Mouse (Mus musculus) liver (tissue): ENCODE data around the gene Eif3d.

Experiments
- DNase-seq: peaks from one replicate; pipeline ENCODE4 v3.0.0-alpha.2; 2020; ENCODE audit warnings: mixed read lengths

Eif3d gene

GRCm38 (mm10) chr15:77949061-77949460 lies 21.6 kb downstream of the Eif3d start:
- no peak for DNase-seq

GRCm38 (mm10) chr15:77945711-77946110 lies 24.9 kb downstream of the Eif3d start:
- no peak for DNase-seq

GRCm38 (mm10) chr15:77941563-77941962 lies 29.1 kb downstream of the Eif3d start:
- no peak for DNase-seq

DNA sequence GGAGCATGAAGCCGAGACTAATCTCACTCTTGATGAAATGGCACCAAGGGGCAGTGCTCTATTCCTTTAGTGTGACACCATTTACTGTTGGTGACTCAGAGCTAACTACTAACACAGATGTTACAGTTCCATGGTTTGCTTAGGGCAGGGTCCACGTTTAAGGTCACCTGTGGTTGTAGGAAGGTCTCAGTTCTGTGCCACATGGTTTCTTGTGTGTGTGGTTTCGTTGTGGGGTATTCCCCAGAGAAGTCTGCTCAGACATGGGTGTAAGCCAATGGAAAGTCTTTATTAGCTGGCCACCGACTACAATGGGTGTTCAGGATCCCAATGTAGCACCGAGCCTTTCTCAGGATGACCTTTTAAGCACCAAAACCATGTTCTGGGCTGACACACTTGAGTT lies 32.1 kb downstream of the Eif3d start:
- no peak for DNase-seq

GRCm38 (mm10) chr15:77935673-77936375 lies 34.8 kb downstream of the Eif3d start:
- no peak for DNase-seq

DNA sequence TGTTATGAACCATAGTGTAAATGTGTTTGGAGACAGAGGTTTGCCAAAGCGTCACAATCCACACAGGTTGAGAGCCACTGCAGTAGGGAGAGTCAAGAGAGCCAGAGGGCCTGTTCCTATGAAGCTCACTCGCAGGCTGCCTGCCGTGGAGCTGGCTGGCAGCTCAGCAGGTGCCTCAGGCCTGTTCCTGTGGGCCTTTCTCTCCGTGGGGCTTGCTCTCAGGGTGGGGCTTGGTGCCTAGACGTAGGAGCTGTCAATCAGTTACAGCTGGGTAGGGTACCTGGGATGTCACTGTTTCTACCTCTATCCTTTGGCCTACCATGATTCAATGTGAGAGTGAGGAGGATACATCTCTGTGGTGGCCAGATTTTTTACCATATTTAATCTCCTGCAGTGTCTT lies 35.6 kb downstream of the Eif3d start:
- DNase-seq: no peak

DNA sequence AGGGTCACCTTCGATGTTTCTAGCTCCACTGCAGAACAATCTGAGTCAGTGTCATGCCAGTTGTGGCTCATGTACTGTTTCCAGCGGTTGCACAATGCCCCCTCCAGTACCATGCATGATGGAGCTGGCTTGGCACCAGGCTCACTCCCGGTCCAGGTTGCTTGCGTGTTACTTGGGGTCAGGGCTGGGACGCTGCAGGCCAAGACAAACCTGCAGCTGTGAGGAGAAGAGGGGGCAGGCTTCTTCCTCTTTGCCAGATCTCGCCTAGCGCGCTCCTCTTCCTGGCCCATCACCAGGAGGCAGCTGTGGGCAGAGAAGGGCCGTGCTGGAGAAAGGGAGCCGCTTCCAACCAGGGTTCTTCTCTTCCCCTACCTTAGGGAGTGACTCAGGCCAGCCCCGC lies 36.3 kb downstream of the Eif3d start:
- DNase-seq: no peak

DNA sequence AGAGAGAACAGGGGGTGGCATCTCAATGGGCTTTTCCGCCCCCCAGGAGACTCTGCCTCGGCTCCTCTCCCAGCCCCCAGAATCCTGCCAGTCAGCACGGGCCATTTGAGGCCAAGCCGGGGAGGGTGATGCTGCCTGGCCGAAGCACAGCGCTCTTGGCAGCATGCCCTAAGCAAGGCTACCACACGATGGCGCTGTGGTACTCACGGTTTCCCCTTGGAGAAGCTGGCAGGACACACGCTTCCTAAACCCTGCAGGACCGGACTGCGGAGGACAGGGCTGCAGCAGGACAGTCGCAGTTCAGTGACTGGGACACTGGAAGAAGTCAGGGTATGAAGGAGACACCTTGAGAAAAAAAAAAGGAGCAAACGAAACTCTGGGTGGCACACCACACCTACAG lies 36.8 kb downstream of the Eif3d start:
- DNase-seq: peak; percentile 95

DNA sequence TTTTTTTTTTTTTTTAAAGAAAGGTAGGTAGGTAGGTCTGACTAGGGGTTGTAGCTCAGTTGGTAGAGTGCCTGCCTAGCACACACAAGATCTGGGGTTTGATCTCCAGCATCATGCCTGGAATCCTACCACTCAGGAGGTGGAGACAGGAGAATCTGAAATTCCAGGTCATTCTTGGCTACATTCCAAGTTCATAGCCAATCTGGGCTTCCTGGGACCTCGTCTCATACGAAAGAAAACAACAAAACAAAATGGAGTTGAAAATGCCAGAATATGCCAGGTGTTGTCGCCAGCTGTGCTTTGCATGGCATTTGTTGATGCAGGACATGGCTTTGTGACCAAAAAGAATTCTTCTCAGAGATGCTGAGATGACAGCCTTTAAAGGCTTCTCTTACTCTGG lies 37.4 kb downstream of the Eif3d start:
- no peak for DNase-seq

DNA sequence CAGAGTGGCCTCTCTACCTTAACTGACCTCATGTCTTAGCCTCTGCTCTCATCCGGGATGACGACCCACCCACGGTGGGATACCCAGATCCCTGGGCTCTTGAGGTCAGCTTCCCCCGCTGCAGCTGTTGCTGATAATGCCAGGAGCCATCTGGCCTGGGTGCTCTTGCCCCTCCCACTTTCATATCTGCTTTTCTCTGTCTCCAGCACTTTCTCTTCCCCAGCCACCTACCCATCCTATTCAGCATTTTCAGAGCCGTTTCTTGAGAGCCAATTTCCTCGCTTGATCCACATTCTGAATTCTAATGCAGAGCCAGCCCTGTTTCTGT lies 39.0 kb downstream of the Eif3d start:
- DNase-seq: peak; percentile 81

DNA sequence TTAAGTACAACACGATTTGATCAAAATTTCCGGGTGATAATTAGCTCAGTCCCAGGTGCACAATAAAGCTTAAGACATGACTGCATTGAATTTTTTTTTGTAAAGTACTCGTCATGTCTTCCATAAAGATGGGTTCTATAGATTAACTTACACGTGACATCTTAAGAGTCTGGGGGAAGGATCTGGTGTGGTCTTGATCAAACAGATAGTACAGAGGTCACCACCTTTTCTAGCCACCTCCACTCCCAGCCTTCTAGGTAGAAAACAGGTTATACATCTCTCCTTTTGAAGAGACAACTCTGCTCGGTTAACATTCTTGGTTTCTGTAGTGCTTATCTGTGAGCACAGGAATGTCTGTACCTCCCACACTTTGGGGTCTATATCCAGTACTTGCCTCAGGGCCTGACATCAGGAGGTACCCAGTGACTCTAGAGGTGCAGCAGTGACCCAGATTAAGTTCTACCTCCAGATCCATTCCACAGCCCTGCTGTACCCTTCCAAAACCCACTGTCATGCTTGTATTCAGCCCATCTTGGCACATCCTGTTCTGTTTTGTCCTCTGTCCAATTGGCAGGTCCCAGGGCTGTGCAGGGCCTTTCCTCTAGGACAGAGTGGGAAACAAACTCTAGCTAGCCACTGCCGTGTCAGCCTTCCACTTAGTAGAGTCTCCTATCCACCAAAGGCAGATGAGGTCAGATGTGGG lies 39.5 kb downstream of the Eif3d start:
- no peak for DNase-seq

DNA sequence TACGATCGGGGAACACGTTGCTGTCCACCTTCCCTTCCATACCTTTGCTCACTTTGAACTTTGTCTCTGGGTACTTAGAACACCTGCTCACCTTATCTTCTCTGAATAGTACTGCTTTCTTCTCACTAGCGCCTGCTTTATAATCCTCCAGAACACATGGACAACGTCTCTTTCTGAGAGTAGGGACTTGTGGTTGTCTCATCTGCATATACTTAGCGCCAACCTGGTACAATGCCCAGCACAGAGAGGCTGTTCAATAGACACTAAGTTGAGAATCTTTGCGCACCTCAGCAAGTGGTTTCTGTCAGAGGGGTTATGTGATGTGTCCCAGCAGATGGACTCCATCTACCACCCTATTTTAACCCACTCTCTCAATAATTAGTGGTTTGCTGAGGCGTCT lies 40.8 kb downstream of the Eif3d start:
- no peak for DNase-seq

DNA sequence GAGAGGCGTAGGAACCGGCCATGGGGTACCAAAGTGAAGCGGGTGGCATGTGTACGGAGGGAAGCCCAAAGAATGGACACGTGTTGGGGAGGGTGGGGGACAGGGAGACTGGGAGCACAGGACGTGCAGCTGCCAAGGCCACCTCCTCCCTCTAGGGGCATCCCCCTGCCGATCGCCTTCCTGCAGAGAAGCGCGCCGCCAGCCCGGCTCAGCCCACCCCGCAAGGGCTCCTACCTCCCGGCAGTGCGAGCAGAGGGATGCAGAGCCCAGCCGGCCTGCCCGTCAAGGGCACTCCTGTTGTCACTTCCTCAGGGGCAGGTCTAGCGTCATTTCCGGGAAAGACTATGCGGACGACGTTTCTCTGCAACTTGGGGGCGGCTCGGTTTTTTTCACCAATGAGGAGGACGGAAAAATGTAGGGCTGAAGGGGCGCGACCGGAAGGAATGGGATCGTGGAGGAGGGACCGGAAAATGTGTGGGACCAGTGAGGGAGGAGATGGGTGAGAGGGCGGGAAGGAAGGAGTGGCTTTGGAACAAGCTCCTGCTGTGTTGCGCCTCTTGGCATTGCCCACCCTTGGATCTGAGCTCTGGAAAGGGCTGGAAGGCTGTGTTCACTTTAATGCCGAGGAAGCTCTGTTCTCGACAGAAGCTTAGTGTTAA lies 41.8 kb downstream of the Eif3d start, which contains the start of gene Txn2:
Txn2 (minus strand) TSS at position 334 of the 659 bp plus-strand sequence.
- peak; percentile 95 for DNase-seq

DNA sequence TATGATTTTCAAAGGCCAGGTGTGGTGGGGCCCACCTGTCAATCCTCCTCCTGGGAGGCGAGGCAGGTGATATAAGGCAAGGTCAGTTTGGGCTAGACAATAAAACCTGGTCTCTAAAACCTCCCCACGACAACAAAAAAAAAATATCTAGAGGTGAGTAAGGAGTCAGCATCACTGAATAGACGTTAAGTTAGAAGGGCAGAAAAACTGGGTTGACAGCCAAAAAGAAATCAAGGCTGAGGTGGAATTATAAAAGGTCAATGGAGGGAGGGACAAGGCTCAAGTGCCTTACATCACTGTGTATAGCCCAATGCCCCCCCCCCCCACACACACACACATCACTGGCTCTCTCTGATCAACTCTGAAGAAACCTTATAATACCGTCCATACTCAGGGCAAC lies 42.5 kb downstream of the Eif3d start:
- no peak for DNase-seq

DNA sequence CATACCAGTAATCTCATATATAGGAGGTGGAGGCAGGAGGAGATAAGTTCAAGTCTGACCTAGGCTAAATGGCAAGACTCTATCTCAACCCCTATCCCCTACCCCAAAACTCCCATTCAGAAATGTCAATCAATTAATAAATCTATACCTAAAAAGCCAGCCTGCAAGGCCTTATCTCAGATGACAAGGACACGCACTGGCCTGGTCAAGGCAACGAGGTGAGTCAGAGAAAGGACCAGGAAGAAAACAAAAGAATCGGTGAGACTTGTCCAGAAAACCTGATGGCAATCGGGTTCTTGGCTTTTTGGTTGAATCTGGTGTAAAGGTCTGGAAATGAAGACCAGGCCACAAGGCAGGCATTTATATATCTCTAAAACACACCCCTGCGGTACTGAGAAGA lies 43.7 kb downstream of the Eif3d start:
- no peak for DNase-seq

GRCm38 (mm10) chr15:77925195-77925594 lies 45.4 kb downstream of the Eif3d start:
- no peak for DNase-seq

DNA sequence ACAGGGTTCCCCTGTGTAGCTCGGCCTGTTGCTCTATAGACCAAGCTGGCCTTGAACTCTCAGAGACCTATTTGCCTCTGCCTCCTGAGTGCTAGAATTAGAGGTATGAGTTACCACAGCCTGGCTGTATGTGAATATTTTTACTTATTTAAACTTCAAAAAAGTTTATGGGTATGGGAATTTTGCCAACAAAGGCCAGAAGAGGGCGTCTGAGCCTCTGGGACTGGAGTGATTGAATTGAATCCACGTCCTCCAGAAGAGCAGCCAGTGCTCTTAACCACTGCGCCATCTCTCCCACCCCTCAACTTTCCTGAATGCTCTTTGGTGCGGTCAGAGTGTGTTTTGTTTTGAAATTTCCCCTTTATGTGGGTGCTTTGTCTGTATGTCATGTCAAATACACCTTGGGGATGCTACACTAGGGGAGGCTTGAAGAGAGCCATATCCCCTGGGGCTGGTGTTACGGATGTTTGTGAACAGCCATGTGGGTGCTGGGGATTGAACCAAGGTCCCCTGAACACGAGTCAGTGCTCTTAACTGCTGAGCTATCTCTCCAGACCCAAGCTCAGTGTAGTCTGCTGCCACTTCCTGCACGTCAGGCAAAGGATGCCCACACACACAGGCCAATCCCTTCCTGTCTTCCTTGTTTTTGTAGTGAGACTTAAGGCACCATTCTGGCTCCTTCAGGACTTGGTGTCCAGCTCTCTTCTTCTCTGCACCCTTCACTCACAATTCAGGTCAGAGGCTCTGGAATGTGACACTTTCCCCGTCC lies 47.2 kb downstream of the Eif3d start:
- no peak for DNase-seq

- peak; percentile 23 for DNase-seq
These were observed 47.9 kb downstream of the Eif3d start for GRCm38 (mm10) chr15:77922710-77923109.

- DNase-seq: no peak
These were observed 49.0 kb downstream of the Eif3d start for GRCm38 (mm10) chr15:77921636-77922035.

- DNase-seq: no peak
These were observed 49.8 kb downstream of the Eif3d start for GRCm38 (mm10) chr15:77920511-77921462.

- DNase-seq: no peak
These were observed 51.2 kb downstream of the Eif3d start for GRCm38 (mm10) chr15:77919441-77919840.
